Mouse (Mus musculus): ENCODE measurements around the gene Cadm1.

Gene Cadm1

DNA sequence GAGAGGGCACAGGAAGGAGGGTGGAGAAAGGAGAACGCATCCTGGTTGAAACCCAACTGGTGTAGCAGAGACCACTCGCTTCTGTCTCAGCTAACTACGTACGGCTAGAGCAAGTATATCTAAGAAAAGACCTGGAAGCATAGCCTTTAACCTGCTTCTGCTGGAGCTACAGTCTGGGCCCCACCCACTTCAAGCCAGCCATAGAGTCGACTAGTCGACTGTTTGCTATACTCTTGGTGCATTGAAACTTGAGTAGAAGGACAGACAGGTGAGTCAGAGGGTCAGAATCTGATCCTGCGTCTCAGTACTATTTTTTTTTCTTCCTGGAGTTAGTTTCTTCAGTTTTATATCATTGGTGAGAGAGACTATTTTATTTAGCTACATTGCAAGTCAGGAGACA, 78.5 kb downstream of the Cadm1 start:
- no peak for DNase-seq (ENCODE audit: low spot score in 2 of 2)

DNA sequence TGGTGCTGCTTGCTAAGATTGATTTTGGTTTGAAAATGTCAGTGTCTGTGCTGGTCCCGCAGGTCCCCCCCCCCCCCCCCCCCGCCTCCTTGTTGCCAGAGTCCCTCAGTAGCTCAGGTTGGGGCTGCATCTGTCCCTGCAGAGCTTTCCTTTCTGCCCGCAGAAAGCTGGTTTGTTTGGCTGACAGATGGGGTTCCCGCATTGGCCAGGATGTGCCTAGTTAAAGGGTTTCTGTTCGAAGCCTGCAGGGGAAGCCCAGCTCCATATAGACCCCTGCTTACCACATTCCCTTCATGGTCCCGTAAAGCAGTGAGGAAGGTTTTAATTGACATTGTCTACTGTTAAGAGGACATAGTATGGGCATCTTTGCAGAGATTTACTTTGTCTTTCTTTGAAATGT, 78.9 kb downstream of the Cadm1 start:
- DNase-seq (ENCODE audit: low spot score in 2 of 2), result no peak

DNA sequence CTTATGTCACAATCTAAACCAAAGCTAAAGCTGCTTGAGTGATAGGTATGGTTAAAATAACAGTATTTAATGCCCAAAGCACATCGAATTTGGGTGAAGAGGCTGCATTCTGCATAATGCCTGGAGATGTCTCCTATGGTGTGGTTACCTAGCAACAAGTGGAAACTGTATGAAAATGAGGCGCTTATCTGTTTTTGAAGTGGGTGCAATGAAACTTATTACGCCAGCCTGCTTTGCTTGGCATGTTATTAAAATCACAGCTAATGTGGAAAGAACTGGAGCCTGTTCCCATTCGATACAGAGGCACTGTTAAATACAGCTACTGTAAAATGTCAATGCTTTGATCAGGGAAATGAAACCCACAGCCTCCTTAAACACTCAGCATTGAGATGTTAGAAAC, 79.5 kb downstream of the Cadm1 start:
- DNase-seq (ENCODE audit: low spot score in 2 of 2), result no peak

DNA sequence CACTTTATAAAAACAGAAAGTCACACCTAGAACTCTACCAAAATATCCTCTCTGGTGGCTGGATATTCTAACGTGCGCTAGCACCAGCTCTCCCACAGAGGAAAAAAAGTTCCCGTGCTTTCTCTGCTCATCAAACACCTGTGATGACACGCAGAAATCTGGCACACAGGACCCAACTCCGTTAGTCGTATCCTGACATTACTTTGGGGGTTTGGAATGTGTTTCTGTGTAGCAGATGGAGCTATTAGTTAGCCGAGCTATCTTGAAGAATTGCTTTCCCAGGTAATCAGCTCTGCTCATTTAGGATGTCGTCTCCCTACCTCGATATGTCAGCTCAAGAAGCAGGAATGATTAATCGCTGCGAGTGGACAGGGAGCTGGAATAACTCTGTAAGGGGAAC, 80.3 kb downstream of the Cadm1 start:
- no peak for DNase-seq (ENCODE audit: low spot score in 2 of 2)

DNA sequence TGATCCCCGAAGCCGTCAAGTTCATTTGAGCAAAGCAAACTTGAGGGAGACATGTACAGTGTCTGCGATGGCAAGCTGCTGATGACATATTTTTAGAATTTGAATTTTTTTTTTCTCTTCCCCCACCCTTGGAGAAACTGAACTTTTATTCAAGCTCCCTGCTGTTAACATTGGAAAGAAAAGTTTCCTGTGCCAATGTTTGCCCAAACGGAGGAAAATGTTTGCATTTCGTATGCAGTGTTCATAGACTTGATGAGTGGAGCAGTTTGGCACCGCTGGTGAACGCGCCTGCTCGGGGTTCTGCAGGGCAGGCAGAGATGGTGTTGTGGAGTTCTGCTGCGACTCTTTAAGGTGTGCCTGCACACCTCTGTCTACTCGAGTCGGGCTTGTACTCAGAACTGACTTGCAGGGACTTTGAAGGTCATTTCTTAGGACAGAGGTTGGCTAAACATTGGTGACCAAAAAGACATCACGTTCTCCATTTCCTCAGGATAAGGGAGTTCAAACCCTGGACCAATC, 83.0 kb downstream of the Cadm1 start:
- DNase-seq (ENCODE audit: low spot score in 2 of 2), result no peak

DNA sequence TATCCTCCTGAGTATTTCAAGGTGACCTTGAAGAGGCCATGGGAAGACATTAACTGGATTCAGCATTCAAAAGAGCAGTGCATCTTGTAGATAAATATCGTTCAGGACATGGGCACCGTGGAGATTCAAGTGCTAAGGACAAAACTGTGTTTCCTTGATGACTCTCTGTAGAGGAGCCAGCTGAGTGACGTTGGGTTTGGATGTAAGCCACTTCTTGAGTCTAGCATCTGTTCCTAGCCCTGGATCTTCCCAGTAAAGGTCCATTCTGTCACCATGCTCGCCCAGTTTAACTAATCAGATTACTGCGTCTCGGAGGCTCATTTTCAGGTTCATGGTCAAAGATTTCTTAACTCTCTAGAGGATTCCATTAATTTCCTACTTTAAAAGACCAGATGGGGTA, 85.1 kb downstream of the Cadm1 start:
- DNase-seq (ENCODE audit: low spot score in 2 of 2), result peak in 1 of 2 experiments; percentile 12

DNA sequence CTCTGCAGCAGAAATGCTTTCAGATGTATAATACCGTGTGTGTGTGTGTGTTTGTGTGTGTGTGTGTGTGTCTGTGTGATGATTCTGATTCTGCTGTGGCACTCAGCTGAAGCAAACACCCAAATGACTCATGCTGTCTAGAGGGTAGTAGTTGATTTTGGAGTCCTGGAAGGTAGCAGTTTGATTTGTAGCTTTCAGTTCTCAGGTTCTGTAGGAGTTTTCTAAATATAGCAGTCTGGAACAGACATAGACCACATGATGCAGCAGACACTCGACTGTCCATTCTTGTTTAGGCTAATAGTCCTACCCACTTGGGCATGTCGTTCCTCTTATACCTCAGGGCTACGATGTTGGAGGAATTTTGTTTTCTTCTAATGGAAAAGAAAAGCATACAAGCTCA, 86.4 kb downstream of the Cadm1 start:
- peak in 1 of 2 experiments; percentile 11 for DNase-seq (ENCODE audit: low spot score in 2 of 2)

DNA sequence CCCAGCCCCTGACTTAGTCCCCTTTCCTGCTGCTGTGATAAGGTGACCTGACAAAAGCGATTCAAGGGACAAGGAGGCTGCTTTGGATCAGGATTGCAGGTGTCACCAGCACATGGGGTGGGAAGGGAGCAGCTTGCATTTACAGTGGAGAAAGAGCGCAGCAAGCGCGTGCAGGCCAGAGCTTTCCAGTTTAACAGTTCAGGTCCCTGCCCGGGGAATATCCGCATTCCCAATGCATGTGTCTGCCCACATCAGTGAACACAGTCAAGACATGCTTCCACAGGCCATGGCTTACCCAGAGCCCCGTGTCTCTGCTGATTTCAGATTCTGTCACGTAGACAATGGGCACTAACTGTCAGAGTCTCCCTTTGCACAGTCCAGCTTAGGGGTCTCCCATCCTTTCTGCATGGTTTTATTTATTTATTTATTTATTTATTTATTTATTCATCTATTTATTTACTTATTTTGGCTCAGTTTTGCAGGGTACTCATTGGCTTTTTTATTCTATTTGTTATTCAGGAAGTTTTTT, 89.6 kb downstream of the Cadm1 start:
- DNase-seq (ENCODE audit: low spot score in 2 of 2), result no peak

DNA sequence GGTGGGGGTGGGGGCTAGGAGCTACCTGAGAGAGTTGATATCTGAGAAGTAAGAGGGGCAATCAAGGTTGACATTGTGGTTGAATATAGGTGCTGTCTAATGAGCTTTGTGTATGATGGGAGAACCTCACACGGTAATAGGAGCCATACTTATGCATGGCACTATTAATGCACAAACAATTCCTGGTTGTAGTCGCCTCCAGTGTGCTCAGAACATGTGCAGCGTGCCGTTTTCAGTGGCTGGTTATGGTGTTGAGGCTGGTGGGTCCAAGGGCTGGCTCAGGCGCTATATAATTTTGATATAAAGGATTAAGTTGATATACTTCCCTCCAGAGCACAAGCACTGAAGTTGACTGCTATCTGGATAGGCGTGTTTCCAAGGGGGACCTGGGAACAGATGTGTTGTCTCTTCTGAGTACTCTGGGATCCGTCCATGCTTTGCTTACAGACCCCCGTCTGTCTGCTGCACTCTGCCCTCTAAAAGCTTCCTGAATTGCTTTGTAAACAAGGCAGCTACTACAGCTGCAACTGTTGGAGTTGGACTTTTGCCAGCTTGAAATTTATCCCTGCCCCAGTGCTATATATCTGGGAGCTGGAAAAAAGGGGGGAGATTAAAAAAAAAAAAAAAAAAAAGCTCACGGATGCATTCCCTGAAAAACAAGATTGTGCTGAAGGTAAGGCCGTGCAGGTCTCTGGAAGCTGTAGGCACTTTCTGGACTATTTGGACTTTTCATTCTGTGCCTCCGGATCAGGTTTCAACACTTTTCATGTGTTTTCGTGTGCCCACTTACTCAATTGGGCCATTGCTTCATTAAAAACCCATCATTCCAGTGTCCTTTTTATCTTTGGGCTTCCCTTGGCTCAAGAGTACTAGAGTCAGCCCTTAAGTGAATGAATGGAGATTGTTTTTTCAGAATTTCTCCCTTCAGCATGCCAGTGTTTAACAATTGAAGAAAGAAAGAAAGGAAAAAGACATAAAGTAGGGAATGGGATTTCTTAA, 93.8 kb downstream of the Cadm1 start:
- DNase-seq (ENCODE audit: low spot score in 2 of 2), result no peak

DNA sequence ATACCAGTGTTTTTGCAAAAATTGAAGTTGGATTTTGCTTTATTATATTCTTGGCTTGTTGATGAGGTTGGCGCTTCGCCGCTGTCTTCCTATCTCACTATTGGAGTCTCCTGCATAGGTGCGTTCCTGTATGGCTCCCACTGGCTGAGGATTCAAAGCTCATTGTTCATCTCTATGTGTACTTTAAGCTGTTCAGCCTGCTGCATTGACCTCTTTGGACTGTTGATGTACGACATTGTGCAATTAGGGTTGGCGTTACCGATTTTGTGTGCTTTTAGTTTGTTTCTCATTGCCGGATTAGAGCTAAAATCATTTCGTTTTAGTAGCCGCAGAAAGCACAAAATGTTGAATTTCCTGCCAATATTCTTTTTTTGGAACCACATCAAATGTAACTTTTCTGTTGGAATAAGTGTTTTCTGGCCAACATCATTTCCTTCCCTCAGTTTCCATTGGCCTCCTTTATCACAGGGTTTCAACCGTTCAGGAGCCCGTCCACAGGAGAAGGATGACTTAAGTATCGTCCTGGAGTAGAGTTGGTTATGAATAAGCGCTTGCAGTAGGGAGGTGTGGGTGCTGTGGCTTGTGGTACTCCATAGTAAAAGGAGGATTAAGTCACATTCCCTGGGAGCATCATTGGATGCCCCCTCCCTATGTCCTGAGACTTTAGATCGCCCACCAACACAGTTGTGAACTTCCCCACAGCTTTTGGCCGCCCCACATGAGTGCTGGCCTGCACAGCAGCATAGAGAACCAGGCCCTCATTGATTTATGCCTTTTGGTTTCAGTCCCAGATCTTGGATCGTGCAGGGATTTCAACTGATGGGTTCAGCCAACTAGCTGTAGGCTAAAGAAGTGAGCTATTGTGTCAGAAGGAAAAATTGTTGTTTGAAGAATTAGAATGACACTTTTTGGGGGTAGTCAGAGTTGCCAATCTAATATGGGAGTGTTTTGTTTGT, 94.9 kb downstream of the Cadm1 start:
- DNase-seq (ENCODE audit: low spot score in 2 of 2), result peak; percentile 53 to 61

DNA sequence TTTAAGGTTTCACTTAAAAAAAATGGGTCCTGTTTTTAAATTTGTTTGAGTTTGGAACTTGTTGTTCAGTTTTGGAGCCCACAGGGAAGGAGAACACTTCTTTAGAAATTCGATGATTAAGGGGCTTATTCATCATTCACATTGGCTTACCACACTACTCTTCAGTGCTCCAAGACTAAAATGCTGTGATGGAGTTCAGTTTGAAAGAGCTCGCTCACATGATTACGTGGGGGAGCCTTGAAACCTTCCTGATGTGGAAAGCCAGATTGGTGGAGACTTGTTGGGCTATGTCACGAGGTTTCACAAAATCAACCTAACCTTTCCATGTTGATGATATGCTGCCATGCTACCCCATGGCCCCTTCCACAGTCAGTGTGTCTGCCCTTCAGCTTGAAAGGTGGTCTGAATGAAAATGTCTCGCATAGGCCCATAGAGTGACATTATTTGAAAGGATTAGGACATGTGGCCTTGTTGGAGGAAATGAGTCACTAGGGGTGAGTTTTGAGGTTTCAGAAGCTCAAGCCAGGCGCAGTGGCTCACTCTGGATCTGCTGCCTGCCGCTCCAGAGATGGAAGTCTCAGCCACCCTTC, 95.7 kb downstream of the Cadm1 start:
- DNase-seq (ENCODE audit: low spot score in 2 of 2), result peak in 1 of 2 experiments; percentile 10

DNA sequence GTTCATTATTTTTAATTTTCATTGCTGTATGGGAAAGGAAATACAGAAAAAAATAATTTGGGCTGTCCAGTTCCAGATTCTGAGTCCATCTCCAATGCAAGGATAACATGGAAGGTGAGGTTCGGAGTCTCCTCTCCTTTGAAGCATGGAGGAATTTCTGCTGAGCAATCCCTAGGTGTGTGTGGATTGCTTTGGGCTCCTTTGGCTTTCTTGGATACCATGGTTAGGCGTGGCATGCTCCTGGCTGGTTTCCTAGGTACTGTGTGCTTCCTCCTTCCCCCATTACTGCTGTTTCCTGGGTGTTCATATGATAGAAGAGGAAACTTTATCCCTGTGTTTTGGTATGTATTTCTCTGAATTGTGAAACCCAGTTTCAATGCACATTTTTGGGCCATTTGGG, 98.0 kb downstream of the Cadm1 start:
- no peak for DNase-seq (ENCODE audit: low spot score in 2 of 2)

DNA sequence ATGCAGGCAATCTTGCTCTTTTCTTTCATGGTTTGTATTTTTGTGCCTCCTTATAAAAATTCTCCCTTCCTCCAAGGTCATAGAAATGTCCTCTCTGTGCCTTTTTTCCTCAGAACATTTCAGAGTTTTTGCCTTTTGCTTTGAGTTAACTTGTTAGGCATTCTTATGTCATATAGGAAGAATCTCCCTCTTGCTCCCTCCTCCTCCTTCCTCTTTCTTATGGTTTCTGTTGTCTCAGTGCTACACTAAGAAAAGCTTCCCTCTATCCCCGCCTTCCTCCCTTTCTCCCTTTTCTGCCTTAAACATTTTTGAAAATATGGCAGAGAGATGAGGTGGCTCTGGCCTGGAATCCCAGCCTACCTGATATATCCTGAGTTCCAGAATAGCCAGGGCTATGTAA, 98.6 kb downstream of the Cadm1 start:
- no peak for DNase-seq (ENCODE audit: low spot score in 2 of 2)

DNA sequence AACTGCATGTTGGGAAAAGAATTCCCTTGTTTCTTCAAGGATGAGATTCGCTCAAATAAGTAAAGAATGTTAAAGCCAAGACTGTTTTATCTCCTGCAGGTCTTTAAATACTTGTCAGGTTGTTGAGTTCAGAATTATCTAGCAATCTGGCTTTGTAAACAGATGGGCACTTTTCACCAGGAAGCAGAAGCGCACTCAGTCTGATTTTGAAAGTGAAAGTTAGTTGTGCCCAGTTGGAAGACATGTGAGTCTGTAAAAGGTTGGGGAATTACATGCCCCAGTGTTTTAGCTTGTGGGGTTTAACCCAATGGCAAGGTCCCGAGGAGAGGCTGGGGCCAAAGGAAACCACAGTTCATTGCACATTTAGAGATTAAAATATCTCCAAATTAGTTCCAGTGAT, 104.7 kb downstream of the Cadm1 start:
- DNase-seq (ENCODE audit: low spot score in 2 of 2), result peak in 1 of 2 experiments; percentile 10

DNA sequence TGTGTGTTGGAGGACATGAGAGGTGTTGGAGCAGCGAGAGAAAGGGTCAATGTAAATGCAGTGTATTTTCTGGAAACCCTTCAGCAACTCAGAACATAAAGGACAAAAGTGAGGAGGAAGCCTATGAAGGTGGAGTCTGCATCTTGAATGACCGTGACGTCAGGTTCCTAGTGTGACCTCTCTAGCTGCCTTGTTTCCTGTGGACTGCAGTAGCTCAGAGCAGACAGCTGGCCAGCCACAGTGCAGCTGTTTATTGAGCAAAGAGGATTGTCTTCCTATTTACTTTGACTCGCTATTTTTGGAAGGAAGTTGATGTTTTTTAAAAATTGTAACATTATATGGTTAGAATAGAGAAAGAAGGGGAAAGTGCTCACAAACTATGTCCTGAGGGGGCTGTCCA, 112.7 kb downstream of the Cadm1 start:
- DNase-seq (ENCODE audit: low spot score in 2 of 2), result peak in 1 of 2 experiments; percentile 37

DNA sequence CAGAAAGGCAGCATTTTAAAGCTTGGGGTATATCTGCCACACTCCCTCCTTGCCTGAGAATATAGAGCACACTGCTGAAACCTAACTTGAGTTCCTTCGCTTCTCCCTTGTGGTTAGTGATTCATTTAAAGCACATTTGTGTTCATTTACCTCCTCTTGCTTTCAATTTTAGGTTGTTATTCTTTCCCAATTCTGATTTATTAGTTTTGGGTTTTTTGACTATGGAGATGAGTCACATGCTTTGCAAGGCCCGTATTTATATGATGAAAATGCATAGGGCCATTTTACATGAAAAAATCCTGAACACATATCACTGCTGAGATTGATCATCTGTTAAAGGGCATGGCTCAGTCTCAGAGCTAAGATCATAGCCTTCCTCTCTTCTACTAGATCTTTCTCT, 115.1 kb downstream of the Cadm1 start:
- no peak for DNase-seq (ENCODE audit: low spot score in 2 of 2)

DNA sequence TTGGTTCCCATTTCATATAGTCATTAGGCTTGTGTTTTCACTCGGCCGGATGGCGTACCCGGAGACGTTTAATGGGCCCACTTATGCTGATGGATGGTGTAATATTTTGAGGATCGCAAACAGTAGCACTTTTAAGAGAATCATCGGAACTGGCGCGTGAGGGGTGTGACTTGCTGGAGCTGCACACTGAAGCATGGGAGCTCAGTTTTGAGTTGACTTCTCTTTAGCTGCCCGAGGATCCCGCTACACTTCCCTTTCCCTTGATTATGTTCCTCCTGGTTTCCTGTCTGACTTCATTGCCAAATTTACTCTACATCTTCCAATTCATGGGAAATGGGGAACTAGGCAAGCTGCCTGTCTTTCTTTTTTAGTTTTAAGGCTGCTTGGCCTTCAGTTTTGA, 121.5 kb downstream of the Cadm1 start:
- peak; percentile 23 to 59 for DNase-seq (ENCODE audit: low spot score in 2 of 2)

DNA sequence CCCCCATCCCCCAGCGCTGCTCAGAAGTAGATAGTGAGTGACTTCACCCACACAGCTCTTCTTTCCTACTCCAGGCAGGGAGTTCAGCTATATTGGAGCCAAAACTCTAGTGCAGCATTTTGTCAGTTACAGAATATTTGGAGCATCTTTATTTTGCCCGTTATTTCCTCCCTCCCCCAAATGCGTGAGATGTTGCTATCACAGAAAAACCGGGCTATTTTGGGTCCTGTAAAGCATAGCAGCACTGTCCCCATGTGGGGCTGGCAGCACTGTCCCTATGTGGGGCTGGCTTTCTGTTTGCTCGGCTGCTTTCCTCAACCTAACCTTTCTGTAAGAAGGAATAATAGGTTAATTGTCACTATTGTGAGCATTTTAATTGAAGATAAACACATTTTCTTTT, 122.2 kb downstream of the Cadm1 start:
- no peak for DNase-seq (ENCODE audit: low spot score in 2 of 2)

DNA sequence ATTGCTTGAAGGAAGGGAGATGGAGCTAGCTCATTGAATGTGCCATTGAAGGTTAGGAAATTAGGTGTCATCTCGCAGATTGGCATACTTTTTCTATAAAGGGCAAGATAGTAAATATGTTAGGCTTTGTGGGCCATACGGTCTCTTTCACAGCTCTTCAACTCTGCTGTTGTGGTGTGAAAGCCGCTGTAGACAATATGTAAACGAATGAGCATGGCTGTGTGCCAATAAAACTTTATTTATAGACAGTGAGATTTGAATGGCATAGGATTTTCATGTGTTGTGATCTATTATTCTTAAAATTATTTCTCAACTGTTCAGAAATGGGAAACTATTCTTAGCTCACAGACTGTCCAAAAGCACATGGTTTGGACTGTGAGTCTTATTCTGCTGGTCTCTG, 123.0 kb downstream of the Cadm1 start:
- no peak for DNase-seq (ENCODE audit: low spot score in 2 of 2)

DNA sequence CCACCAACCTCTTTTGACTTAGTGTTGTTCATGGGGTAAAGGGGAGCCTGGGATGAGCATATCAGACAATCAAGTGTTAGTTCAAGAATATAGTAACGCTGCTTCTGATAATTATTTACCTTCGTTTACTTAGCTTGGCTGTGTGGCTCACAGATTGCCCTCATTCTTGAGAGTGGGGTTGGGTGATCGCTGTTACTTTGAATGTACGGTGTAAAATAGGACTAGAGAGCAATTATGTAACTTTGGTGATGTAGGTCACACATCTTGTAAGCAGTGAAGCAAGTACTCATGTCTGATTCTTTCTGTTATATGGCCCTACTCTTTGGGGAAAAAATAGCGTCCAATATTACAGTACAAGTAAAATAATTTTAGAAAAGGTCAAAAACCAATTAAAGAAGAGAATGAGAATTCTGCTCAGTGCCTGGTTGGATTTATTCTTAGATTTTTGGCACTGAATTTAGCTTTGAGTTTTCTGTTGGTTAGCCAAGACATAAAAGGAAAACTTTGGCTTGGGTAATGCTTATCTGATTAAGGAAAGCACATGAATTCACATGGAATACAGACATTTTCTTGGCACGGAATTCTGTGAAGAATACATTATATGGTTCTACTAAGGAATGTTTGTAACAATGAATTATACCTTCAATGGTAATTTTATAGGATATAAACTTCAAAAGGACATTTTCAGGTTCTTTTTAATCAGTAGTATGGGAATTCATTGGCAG, 129.6 kb downstream of the Cadm1 start:
- DNase-seq (ENCODE audit: low spot score in 2 of 2), result no peak

DNA sequence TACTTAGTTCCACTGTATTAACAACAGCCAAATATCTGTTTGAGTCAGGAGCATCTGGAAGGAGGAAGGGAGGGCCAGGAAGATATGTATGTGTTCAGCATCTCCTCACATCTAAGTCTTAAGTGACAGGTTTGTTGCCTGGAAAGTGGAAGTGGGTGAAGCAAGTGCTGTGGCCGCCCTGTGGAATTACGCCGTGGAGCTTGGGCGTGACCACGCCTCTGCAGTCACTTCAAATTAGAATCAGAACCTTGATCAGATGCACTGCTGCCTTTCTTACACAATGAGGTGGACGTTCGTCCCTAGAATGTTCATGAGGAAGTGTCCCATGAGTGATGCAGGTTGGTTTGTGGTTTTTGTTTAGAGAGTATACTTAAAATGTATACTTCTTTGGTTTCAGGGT, 131.6 kb downstream of the Cadm1 start:
- no peak for DNase-seq (ENCODE audit: low spot score in 2 of 2)

All from heart, adult 9 months (tissue).